Mouse (Mus musculus) kidney, embryonic 16.5 days (tissue): Measurements from ENCODE around the gene Acvr2b. TPM values are rescaled to one million over a fixed set of nuclear protein-coding genes. Genes with fewer than 3 reads are reported as not detected.

Experiments
- ATAC-seq: fragments of 200-750 bp; cut with Nextera tagmentation; 2 replicates; pipeline ENCODE4 v1.8.0; 2017; ENCODE audit warnings: moderate TSS enrichment; ENCODE audit not compliant: low FRiP score, low TSS enrichment
- H3K27ac ChIP-seq: fragments of 300-500 bp; sonication (generic); 2 replicates; pipeline ENCODE4 v1.5.1; 2014; ENCODE audit warnings: low read length
- H3K27me3 ChIP-seq: fragments of 300-500 bp; sonication (generic); 2 replicates; pipeline ENCODE4 v1.6.1; 2014; ENCODE audit warnings: low read length, control low read depth, mixed read lengths; ENCODE audit not compliant: insufficient read depth
- H3K36me3 ChIP-seq: fragments of 300-500 bp; sonication (generic); 2 replicates; pipeline ENCODE4 v1.6.1; 2014; ENCODE audit warnings: low read length, control low read depth, mixed read lengths; ENCODE audit not compliant: insufficient read depth
- H3K4me1 ChIP-seq: fragments of 300-500 bp; sonication (generic); 2 replicates; pipeline ENCODE4 v1.6.1; 2014; ENCODE audit warnings: low read length, control low read depth, mixed read lengths; ENCODE audit not compliant: insufficient read depth
- H3K4me2 ChIP-seq: fragments of 300-500 bp; sonication (generic); replicated peaks from 2 replicates; pipeline ENCODE4 v1.6.1; 2014; ENCODE audit warnings: low read depth, low read length
- H3K4me3 ChIP-seq: fragments of 300-500 bp; sonication (generic); 2 replicates; pipeline ENCODE4 v1.5.1; 2014; ENCODE audit warnings: mild to moderate bottlenecking, low read length
- H3K9ac ChIP-seq: fragments of 300-500 bp; sonication (generic); replicated peaks from 2 replicates; pipeline ENCODE4 v1.6.1; 2014; ENCODE audit warnings: low read length
- H3K9me3 ChIP-seq: fragments of 300-500 bp; sonication (generic); 2 replicates; pipeline ENCODE4 v1.6.1; 2016; ENCODE audit warnings: low read length, control low read depth
- WGBS: fragments of 180-500 bp; shearing (Covaris S2); extraction: QIAGEN DNeasy Blood & Tissue Kit; methylation state at CpG from one replicate; pipeline ENCODE4 v1.1.7; 2014; 5-methylcytosine and 5-hydroxymethylcytosine counted together
- polyA plus RNA-seq: library from polyadenylated mRNA; unstranded; fragments of >200 nt; fragmentation: Nextera tagmentation; extraction: Ambion mirVana; gene quantifications from 2 replicates; pipeline ENCODE4 v1.2.1, GENCODE M21; 2015

Acvr2b gene
- polyA plus RNA-seq, 1 experiment from 2014 or later = 23.6 TPM

DNA sequence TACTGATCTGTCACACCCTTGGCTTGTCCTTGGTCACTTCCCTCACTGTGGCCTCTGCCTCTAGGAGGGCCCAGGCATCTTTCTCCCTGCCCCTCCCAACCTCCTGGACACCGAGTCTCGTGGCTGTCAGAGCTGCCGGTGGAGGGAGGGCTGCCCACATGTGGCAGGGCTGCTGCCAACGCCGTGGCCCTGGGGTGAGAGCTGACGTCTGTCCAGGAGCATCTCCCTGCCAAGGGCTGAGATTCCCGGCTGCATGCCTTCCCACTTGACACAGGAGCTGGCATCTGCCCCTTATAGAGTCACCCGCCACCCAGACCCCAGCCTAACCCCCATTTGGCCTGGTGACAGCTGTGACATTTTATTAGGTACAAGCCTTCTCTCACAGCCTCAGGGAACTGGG, 77.4 kb downstream of the Acvr2b start:
- ATAC-seq = no peak
- H3K4me2 ChIP-seq = no peak overlapping the region
- no peaks in the 10 kb centered on the region for H3K27me3 ChIP-seq
- no peaks in the 10 kb centered on the region for H3K36me3 ChIP-seq
- H3K9ac ChIP-seq = no peak overlapping the region
- H3K9me3 ChIP-seq = no peaks in the 10 kb centered on the region
- H3K4me3 ChIP-seq = no peak overlapping the region
- H3K27ac ChIP-seq = no peak overlapping the region
- H3K4me1 ChIP-seq = peaks cover 14% of the 10 kb centered on the region
- 30% methylated on average over 8 of the region's 8 CpGs for WGBS

- Histone ChIP-seq H3K9me3 (no peaks in the 10 kb centered on the region), H3K4me3 (no peak overlapping the region), H3K36me3 (no peaks in the 10 kb centered on the region), H3K4me2 (no peak overlapping the region), H3K27me3 (no peaks in the 10 kb centered on the region), H3K27ac (no peak overlapping the region), H3K9ac (no peak overlapping the region), H3K4me1 (peaks cover 14% of the 10 kb centered on the region)
- ATAC-seq = no peak
- 71% methylated on average over 4 of the region's 4 CpGs for WGBS
Observed at GRCm38 (mm10) chr9:119481612-119482011, 79.7 kb downstream of the Acvr2b start.

- Histone ChIP-seq H3K36me3 (no peaks in the 10 kb centered on the region), H3K4me2 (no peak overlapping the region), H3K9me3 (no peaks in the 10 kb centered on the region), H3K4me1 (peaks cover 5% of the 10 kb centered on the region; the same call in 1 of the 2 replicates), H3K27me3 (no peaks in the 10 kb centered on the region), H3K4me3 (no peak overlapping the region), H3K9ac (no peak overlapping the region), H3K27ac (no peak overlapping the region)
- 32% methylated on average over 23 of the region's 23 CpGs for WGBS
- peak; percentile 55; the same call in 1 of the 2 replicates for ATAC-seq
Observed at GRCm38 (mm10) chr9:119483554-119484353, 81.8 kb downstream of the Acvr2b start.

DNA sequence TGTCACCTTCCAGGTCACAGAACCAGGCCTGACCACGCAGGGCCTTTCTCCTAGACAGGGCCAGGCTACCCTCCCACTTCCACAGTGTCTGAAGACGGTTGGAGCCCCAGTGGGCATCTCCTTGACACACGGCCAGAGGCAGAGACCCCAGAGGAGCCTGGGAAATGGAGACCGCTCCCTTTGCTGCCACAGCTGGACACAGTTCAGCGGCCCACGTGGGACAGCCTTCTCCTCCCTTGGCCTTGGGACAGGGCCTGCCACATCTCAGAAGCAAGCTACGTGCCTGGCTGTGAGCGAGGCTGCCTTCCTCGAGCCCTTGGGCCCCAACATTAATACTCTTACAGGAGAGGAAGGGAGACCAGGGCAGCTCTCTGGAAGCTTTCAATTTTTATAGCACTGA, 82.5 kb downstream of the Acvr2b start:
- 0 out of 2 replicates have a peak, but pooled peaks have one; percentile 28 for ATAC-seq
- H3K4me1 ChIP-seq = peaks cover 3% of the 10 kb centered on the region; the same call in 1 of the 2 replicates
- H3K27me3 ChIP-seq = no peaks in the 10 kb centered on the region
- no peak overlapping the region for H3K4me2 ChIP-seq
- H3K36me3 ChIP-seq = no peaks in the 10 kb centered on the region
- no peak overlapping the region for H3K27ac ChIP-seq
- no peak overlapping the region for H3K9ac ChIP-seq
- H3K4me3 ChIP-seq = no peak overlapping the region
- no peaks in the 10 kb centered on the region for H3K9me3 ChIP-seq
- 36% methylated on average over 9 of the region's 9 CpGs for WGBS

Other genes starting within 250 kb of the Acvr2b start
- gene Acaa1b, start 245.0 kb upstream of the Acvr2b start, polyA plus RNA-seq = 44.0 and 52.4 TPM in 2 replicates
- not detected in 2 replicates for gene Gm47289, start 243.0 kb upstream of the Acvr2b start, polyA plus RNA-seq
- gene Slc22a13, start 193.0 kb upstream of the Acvr2b start, polyA plus RNA-seq = 22.1 and 22.9 TPM in 2 replicates
- 12.2 and 13.2 TPM in 2 replicates for gene Oxsr1, start 79.7 kb upstream of the Acvr2b start, polyA plus RNA-seq
- gene Acaa1a, start 62.4 kb upstream of the Acvr2b start, polyA plus RNA-seq = 142 and 152 TPM in 2 replicates
- gene Myd88, start 60.7 kb upstream of the Acvr2b start, polyA plus RNA-seq = 30.0 and 30.9 TPM in 2 replicates
- 34.7 and 35.8 TPM in 2 replicates for gene Xylb, start 44.7 kb upstream of the Acvr2b start, polyA plus RNA-seq
- gene Slc22a14, start 36.6 kb upstream of the Acvr2b start, polyA plus RNA-seq = 0.08 and 0.12 TPM in 2 replicates
- 24.8 and 27.9 TPM in 2 replicates for gene Exog, start 42.8 kb downstream of the Acvr2b start, polyA plus RNA-seq
- gene Scn5a, start 176.9 kb downstream of the Acvr2b start, polyA plus RNA-seq = 0.13 and 0.25 TPM in 2 replicates